Mouse (Mus musculus) thymus, postnatal 25 days (tissue): ENCODE results near the gene Ttc7b.

Source experiments
- DNase-seq: peaks from one replicate; pipeline ENCODE4 v3.0.0; 2022

Ttc7b gene

GRCm38 (mm10) chr12:100483054-100483453, 37.6 kb downstream of the Ttc7b start:
- DNase-seq, result no peak

- no peak for DNase-seq
Observed at GRCm38 (mm10) chr12:100482255-100482654, 38.4 kb downstream of the Ttc7b start.

GRCm38 (mm10) chr12:100481443-100482026, 39.1 kb downstream of the Ttc7b start:
- DNase-seq, result no peak

- DNase-seq, result no peak
Observed at GRCm38 (mm10) chr12:100480642-100481442, 39.8 kb downstream of the Ttc7b start.

GRCm38 (mm10) chr12:100479892-100480621, 40.6 kb downstream of the Ttc7b start:
- DNase-seq, result peak; percentile 77

- no peak for DNase-seq
Observed at GRCm38 (mm10) chr12:100479270-100479869, 41.3 kb downstream of the Ttc7b start.

- DNase-seq, result no peak
Observed at GRCm38 (mm10) chr12:100478615-100479014, 42.0 kb downstream of the Ttc7b start.

GRCm38 (mm10) chr12:100478151-100478550, 42.5 kb downstream of the Ttc7b start:
- DNase-seq, result no peak

GRCm38 (mm10) chr12:100477474-100477873, 43.2 kb downstream of the Ttc7b start:
- no peak for DNase-seq

GRCm38 (mm10) chr12:100476351-100476750, 44.3 kb downstream of the Ttc7b start:
- no peak for DNase-seq

- no peak for DNase-seq
Observed at GRCm38 (mm10) chr12:100475489-100475888, 45.1 kb downstream of the Ttc7b start.

- no peak for DNase-seq
Observed at GRCm38 (mm10) chr12:100474661-100475321, 45.8 kb downstream of the Ttc7b start.

GRCm38 (mm10) chr12:100470295-100470694, 50.3 kb downstream of the Ttc7b start:
- DNase-seq, result no peak

- no peak for DNase-seq
Observed at GRCm38 (mm10) chr12:100469503-100470293, 50.9 kb downstream of the Ttc7b start.

- DNase-seq, result no peak
Observed at GRCm38 (mm10) chr12:100465101-100465715, 55.4 kb downstream of the Ttc7b start.

GRCm38 (mm10) chr12:100457701-100458100, 62.9 kb downstream of the Ttc7b start:
- no peak for DNase-seq

GRCm38 (mm10) chr12:100456257-100456975, 64.2 kb downstream of the Ttc7b start:
- no peak for DNase-seq

- no peak for DNase-seq
Observed at GRCm38 (mm10) chr12:100455453-100455852, 65.2 kb downstream of the Ttc7b start.

- DNase-seq, result no peak
Observed at GRCm38 (mm10) chr12:100447701-100448277, 72.8 kb downstream of the Ttc7b start.

- DNase-seq, result no peak
Observed at GRCm38 (mm10) chr12:100447161-100447560, 73.5 kb downstream of the Ttc7b start.
